In the genomic region with DNA sequence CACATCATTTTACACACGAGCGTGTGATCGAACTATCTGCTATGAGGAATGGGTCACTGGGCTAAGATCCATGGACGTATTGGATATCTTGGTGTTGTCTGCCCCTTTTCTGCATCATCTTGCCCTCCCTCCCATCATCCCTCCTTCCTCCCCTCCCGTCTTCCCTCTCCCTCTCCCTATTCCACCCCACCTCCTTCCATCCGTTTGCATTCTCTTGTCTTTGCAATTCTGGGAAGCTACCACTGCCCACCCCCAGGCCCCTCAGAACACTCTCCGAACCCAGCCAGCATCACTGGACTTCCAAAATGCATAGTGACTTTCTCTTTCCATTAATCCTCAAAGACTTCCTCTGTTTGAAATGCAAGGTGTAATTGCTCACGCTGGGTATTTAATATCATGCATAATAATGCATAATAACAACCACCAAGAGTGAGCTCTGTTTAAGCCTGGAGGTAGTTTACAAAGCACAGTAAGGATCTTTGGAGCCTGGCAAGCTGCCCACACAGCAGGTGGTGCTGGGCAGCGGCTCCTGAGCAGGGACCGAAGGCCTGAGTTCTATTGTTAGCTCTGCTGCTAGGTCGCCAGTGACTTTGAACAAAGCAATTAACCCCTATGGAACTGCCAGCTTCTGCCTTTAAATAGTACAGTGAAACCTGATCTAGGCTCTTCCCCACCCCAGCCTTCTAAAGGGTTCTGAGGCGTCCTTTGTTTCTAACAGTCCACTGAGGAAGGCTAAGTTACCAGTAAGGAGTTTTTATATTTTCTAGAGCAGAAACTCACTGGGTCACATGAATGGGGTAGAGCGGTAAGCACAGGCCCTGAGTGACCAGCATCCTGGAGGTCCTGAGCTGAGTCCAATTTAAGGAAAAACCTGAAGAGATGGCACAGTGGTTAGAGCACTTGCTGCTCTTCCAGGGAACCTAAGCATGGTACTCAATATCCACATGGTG, we compare ENCODE assay signal across 8 mouse cellular contexts. TPM values are rescaled to one million over a fixed set of nuclear protein-coding genes. Genes with fewer than 3 reads are reported as not detected.
DNase-seq lines count a peak whose midpoint lies in the region; ATAC-seq and TF ChIP-seq lines count a peak whose summit lies in the region.

No protein-coding gene starts in this region.

- no peak overlapping the region for H3K9ac ChIP-seq in neural tube, embryonic 11.5 days (ENCODE audit: low read length)
- H3K9ac ChIP-seq in forebrain, embryonic 13.5 days = no peak overlapping the region
- H3K9ac ChIP-seq in hindbrain, postnatal 0 days (replicated peaks; ENCODE audit: low read length) = no peak overlapping the region
- H3K9ac ChIP-seq in lung, embryonic 16.5 days (ENCODE audit: low read length) = no peak overlapping the region

- peak; percentile 59 for DNase-seq in neural tube, embryonic 11.5 days (ENCODE audit: low spot score)
- no peak for DNase-seq in neural tube, embryonic 10.5 days (ENCODE audit: extremely low spot score, low spot score)
- peak; percentile 71 for DNase-seq in hindbrain, postnatal 0 days (ENCODE audit: low spot score)
- no peak for DNase-seq in frontal cortex, adult 2 months (ENCODE audit: extremely low spot score in 1 of 2, low spot score in 1 of 2)
- DNase-seq in layer of hippocampus, postnatal 36 days = no peak
- DNase-seq in left cerebral cortex, adult 2 months (ENCODE audit: extremely low spot score in 1 of 2, low spot score in 2 of 2) = no peak

- WGBS in neural tube, embryonic 11.5 days = 29% methylated on average over 13 of the region's 13 CpGs
- 20% methylated on average over 13 of the region's 13 CpGs for WGBS in forebrain, embryonic 13.5 days
- WGBS in hindbrain, postnatal 0 days = 26% methylated on average over 13 of the region's 13 CpGs
- 49% methylated on average over 13 of the region's 13 CpGs for WGBS in lung, embryonic 16.5 days

- peak; percentile 38 for ATAC-seq in neural tube, embryonic 11.5 days (ENCODE audit: insufficient read depth, low FRiP score, low TSS enrichment)
- ATAC-seq in forebrain, embryonic 13.5 days = peak; percentile 75
- no peak for ATAC-seq in hindbrain, postnatal 0 days
- peak; percentile 39; the same call in 1 of the 2 replicates for ATAC-seq in lung, embryonic 16.5 days (ENCODE audit: low read depth)

- H3K27ac ChIP-seq in neural tube, embryonic 11.5 days (ENCODE audit: low read depth, low read length) = no peak overlapping the region
- H3K27ac ChIP-seq in forebrain, embryonic 13.5 days = peak overlapping the region; percentile 74
- H3K27ac ChIP-seq in hindbrain, postnatal 0 days = no peak overlapping the region
- peak overlapping the region; percentile 56 for H3K27ac ChIP-seq in lung, embryonic 16.5 days (ENCODE audit: low read length)
- H3K27ac ChIP-seq in left cerebral cortex, adult 2 months = no peak overlapping the region

- H3K4me3 ChIP-seq in neural tube, embryonic 11.5 days (ENCODE audit: low read depth, low read length) = no peak overlapping the region
- H3K4me3 ChIP-seq in forebrain, embryonic 13.5 days = no peak overlapping the region
- H3K4me3 ChIP-seq in hindbrain, postnatal 0 days (ENCODE audit: low read length) = no peak overlapping the region
- H3K4me3 ChIP-seq in lung, embryonic 16.5 days (ENCODE audit: low read length) = no peak overlapping the region
- no peak overlapping the region for H3K4me3 ChIP-seq in left cerebral cortex, adult 2 months

- intact Hi-C loops in left cerebral cortex, adult 2 months (cut with DNase I) = no loop called here

- H3K27me3 ChIP-seq in neural tube, embryonic 11.5 days (ENCODE audit: control insufficient read depth, insufficient read depth, low read length) = no peaks in the 10 kb centered on the region
- no peaks in the 10 kb centered on the region for H3K27me3 ChIP-seq in forebrain, embryonic 13.5 days
- no peaks in the 10 kb centered on the region for H3K27me3 ChIP-seq in hindbrain, postnatal 0 days (ENCODE audit: insufficient read depth, low read length)
- H3K27me3 ChIP-seq in lung, embryonic 16.5 days (ENCODE audit: control insufficient read depth, insufficient read depth, low read depth, low read length) = no peaks in the 10 kb centered on the region

- H3K4me1 ChIP-seq in neural tube, embryonic 11.5 days (ENCODE audit: control insufficient read depth, insufficient read depth, low read length) = peaks cover 5% of the 10 kb centered on the region; the same call in 1 of the 2 replicates
- peaks cover 32% of the 10 kb centered on the region for H3K4me1 ChIP-seq in forebrain, embryonic 13.5 days
- H3K4me1 ChIP-seq in hindbrain, postnatal 0 days (ENCODE audit: insufficient read depth, low read length) = peaks cover 10% of the 10 kb centered on the region; the same call in 1 of the 2 replicates
- H3K4me1 ChIP-seq in lung, embryonic 16.5 days (replicated peaks; ENCODE audit: control insufficient read depth, insufficient read depth, low read length) = peaks cover 12% of the 10 kb centered on the region

- TF ChIP-seq CTCF in hindbrain, postnatal 0 days (IDR thresholded peaks at IDR 0.05; ENCODE audit: low read depth) = no peak
- TF ChIP-seq CTCF in left cerebral cortex, adult 2 months (IDR thresholded peaks at IDR 0.05) = no peak

- H3K4me2 ChIP-seq in neural tube, embryonic 11.5 days (ENCODE audit: low read depth) = no peak overlapping the region
- peak overlapping the region; percentile 8; the same call in 1 of the 2 replicates for H3K4me2 ChIP-seq in forebrain, embryonic 13.5 days
- H3K4me2 ChIP-seq in hindbrain, postnatal 0 days (ENCODE audit: low read depth, low read length) = no peak overlapping the region
- H3K4me2 ChIP-seq in lung, embryonic 16.5 days (ENCODE audit: low read depth, low read length) = no peak overlapping the region

- H3K9me3 ChIP-seq in neural tube, embryonic 11.5 days (ENCODE audit: control insufficient read depth, low read length) = no peaks in the 10 kb centered on the region
- H3K9me3 ChIP-seq in forebrain, embryonic 13.5 days (replicated peaks) = no peaks in the 10 kb centered on the region
- H3K9me3 ChIP-seq in hindbrain, postnatal 0 days (ENCODE audit: low read length) = no peaks in the 10 kb centered on the region
- H3K9me3 ChIP-seq in lung, embryonic 16.5 days (ENCODE audit: control insufficient read depth, low read length) = no peaks in the 10 kb centered on the region

- H3K36me3 ChIP-seq in neural tube, embryonic 11.5 days (ENCODE audit: control insufficient read depth, insufficient read depth, low read length) = no peaks in the 10 kb centered on the region
- no peaks in the 10 kb centered on the region for H3K36me3 ChIP-seq in forebrain, embryonic 13.5 days (ENCODE audit: poor library complexity, severe bottlenecking)
- H3K36me3 ChIP-seq in hindbrain, postnatal 0 days (ENCODE audit: insufficient read depth, low read length) = no peaks in the 10 kb centered on the region
- no peaks in the 10 kb centered on the region for H3K36me3 ChIP-seq in lung, embryonic 16.5 days (ENCODE audit: control insufficient read depth, insufficient read depth, low read length)

RNA-seq across cellular contexts. Expression of a gene that starts 10.9 kb away (rescaled TPM):
- 5.2 and 7.4 TPM in 2 replicates for polyA plus RNA-seq in neural tube, embryonic 11.5 days (2014; fragmentation: Nextera tagmentation; extraction: Ambion mirVana)
- 8.1 and 8.5 TPM in 2 replicates for polyA plus RNA-seq in forebrain, embryonic 13.5 days (2015; fragmentation: Nextera tagmentation; extraction: Ambion mirVana)
- 23.9 and 28.1 TPM in 2 replicates for total RNA-seq in hindbrain, postnatal 0 days (2014; rRNA removed)
- polyA plus RNA-seq in hindbrain, postnatal 0 days (2015; fragmentation: Nextera tagmentation; extraction: Ambion mirVana) = 24.7 and 25.3 TPM in 2 replicates
- 9.7 and 9.8 TPM in 2 replicates for polyA plus RNA-seq in lung, embryonic 16.5 days (2015; fragmentation: Nextera tagmentation; extraction: Ambion mirVana)
- polyA plus RNA-seq in frontal cortex, adult 2 months (2012; rRNA removed) = 21.0 and 23.6 TPM in 2 replicates
- 10 to 100 TPM; 17.6 to 19.8 TPM for total RNA-seq in layer of hippocampus, postnatal 36 days (2021)
- 10 to 100 TPM; 19.4 to 23.0 TPM for total RNA-seq in left cerebral cortex, adult 2 months (2021)

RNA-seq across cellular contexts. Expression of a gene that starts 15.8 kb away (rescaled TPM):
- polyA plus RNA-seq in neural tube, embryonic 11.5 days (2014; fragmentation: Nextera tagmentation; extraction: Ambion mirVana) = 50.6 and 53.0 TPM in 2 replicates
- 51.5 and 54.4 TPM in 2 replicates for polyA plus RNA-seq in forebrain, embryonic 13.5 days (2015; fragmentation: Nextera tagmentation; extraction: Ambion mirVana)
- total RNA-seq in hindbrain, postnatal 0 days (2014; rRNA removed) = 26.1 and 34.1 TPM in 2 replicates
- 33.9 and 38.2 TPM in 2 replicates for polyA plus RNA-seq in hindbrain, postnatal 0 days (2015; fragmentation: Nextera tagmentation; extraction: Ambion mirVana)
- 39.1 and 40.0 TPM in 2 replicates for polyA plus RNA-seq in lung, embryonic 16.5 days (2015; fragmentation: Nextera tagmentation; extraction: Ambion mirVana)
- polyA plus RNA-seq in frontal cortex, adult 2 months (2012; rRNA removed) = 27.2 and 27.8 TPM in 2 replicates
- 10 to 100 TPM; 56.8 to 67.8 TPM for total RNA-seq in layer of hippocampus, postnatal 36 days (2021)
- 10 to 100 TPM; 65.0 to 66.2 TPM for total RNA-seq in left cerebral cortex, adult 2 months (2021)

RNA-seq across cellular contexts. Expression of a gene that starts 35.9 kb away (rescaled TPM):
- 75.2 and 75.9 TPM in 2 replicates for polyA plus RNA-seq in neural tube, embryonic 11.5 days (2014; fragmentation: Nextera tagmentation; extraction: Ambion mirVana)
- 54.6 and 57.1 TPM in 2 replicates for polyA plus RNA-seq in forebrain, embryonic 13.5 days (2015; fragmentation: Nextera tagmentation; extraction: Ambion mirVana)
- 8.7 and 10.6 TPM in 2 replicates for total RNA-seq in hindbrain, postnatal 0 days (2014; rRNA removed)
- polyA plus RNA-seq in hindbrain, postnatal 0 days (2015; fragmentation: Nextera tagmentation; extraction: Ambion mirVana) = 38.3 and 42.5 TPM in 2 replicates
- 87.8 and 88.3 TPM in 2 replicates for polyA plus RNA-seq in lung, embryonic 16.5 days (2015; fragmentation: Nextera tagmentation; extraction: Ambion mirVana)
- 28.0 and 31.8 TPM in 2 replicates for polyA plus RNA-seq in frontal cortex, adult 2 months (2012; rRNA removed)
- 10 to 100 TPM; 36.7 to 36.9 TPM for total RNA-seq in layer of hippocampus, postnatal 36 days (2021)
- total RNA-seq in left cerebral cortex, adult 2 months (2021) = 10 to 100 TPM; 33.1 to 35.6 TPM

Comparison
In these comparisons a context has a peak if more than half of its experiments do, and no peak if none do; other contexts are left out.
1. DNase-seq: peak in neural tube, embryonic 11.5 days (single experiment) and hindbrain, postnatal 0 days (single experiment); none in neural tube, embryonic 10.5 days (single experiment), frontal cortex, adult 2 months (0 of 2), layer of hippocampus, postnatal 36 days (0 of 2) and left cerebral cortex, adult 2 months (0 of 2).
2. H3K27ac ChIP-seq: peak in forebrain, embryonic 13.5 days (single experiment) and lung, embryonic 16.5 days (single experiment); none in neural tube, embryonic 11.5 days (single experiment), hindbrain, postnatal 0 days (single experiment) and left cerebral cortex, adult 2 months (single experiment).